Mouse (Mus musculus) forebrain, postnatal 0 days (tissue): ENCODE measurements around the gene Cachd1. TPM values are rescaled to one million over a fixed set of nuclear protein-coding genes. Genes with fewer than 3 reads are reported as not detected.
A peak's percentile ranks its signal among the peaks of the same experiment; 100 is the strongest.

Experiments used
- ATAC-seq: fragments of 200-750 bp; cut with Nextera tagmentation; 2 replicates; pipeline ENCODE4 v1.8.0; 2017; ENCODE audit warnings: mild to moderate bottlenecking, moderate library complexity
- DNase-seq: peaks from one replicate; pipeline ENCODE4 v3.0.0-alpha.2; 2015
- H3K27ac ChIP-seq: fragments of 300-500 bp; sonication (generic); 2 replicates; pipeline ENCODE4 v1.5.1; 2014; ENCODE audit warnings: low read depth, mild to moderate bottlenecking, antibody characterized with exemption, low read length, moderate library complexity, mixed read lengths
- H3K27me3 ChIP-seq: fragments of 300-500 bp; sonication (generic); 2 replicates; pipeline ENCODE4 v1.6.1; 2014; ENCODE audit warnings: mild to moderate bottlenecking, low read length, mixed read lengths; ENCODE audit not compliant: insufficient read depth
- H3K36me3 ChIP-seq: fragments of 300-500 bp; sonication (generic); 2 replicates; pipeline ENCODE4 v1.6.1; 2014; ENCODE audit warnings: mild to moderate bottlenecking, moderate library complexity; ENCODE audit not compliant: insufficient read depth
- H3K4me1 ChIP-seq: fragments of 300-500 bp; sonication (generic); 2 replicates; pipeline ENCODE4 v1.6.1; 2014; ENCODE audit warnings: antibody characterized with exemption; ENCODE audit not compliant: insufficient read depth
- H3K4me2 ChIP-seq: fragments of 300-500 bp; sonication (generic); 2 replicates; pipeline ENCODE4 v1.6.1; 2014; ENCODE audit warnings: low read depth, mild to moderate bottlenecking, moderate library complexity
- H3K4me3 ChIP-seq: fragments of 300-500 bp; sonication (generic); 2 replicates; pipeline ENCODE4 v1.5.1; 2014; ENCODE audit warnings: low read depth, low read length, mixed read lengths
- H3K9ac ChIP-seq: fragments of 300-500 bp; sonication (generic); 2 replicates; pipeline ENCODE4 v1.6.1; 2014; ENCODE audit warnings: mild to moderate bottlenecking
- H3K9me3 ChIP-seq: fragments of 300-500 bp; sonication (generic); 2 replicates; pipeline ENCODE4 v1.6.1; 2016; ENCODE audit warnings: low read length
- CTCF ChIP-seq: sonication (generic); IDR thresholded peaks from 2 replicates; pipeline ENCODE4 v1.5.1; 2016; ENCODE audit warnings: antibody characterized with exemption, control low read depth, low read depth
- WGBS: fragments of 180-500 bp; shearing (Covaris S2); extraction: QIAGEN DNeasy Blood & Tissue Kit; methylation state at CpG from one replicate; pipeline ENCODE4 v1.1.7; 2014; 5-methylcytosine and 5-hydroxymethylcytosine counted together
- polyA plus RNA-seq: library from polyadenylated mRNA; unstranded; fragments of >200 nt; fragmentation: Nextera tagmentation; extraction: Ambion mirVana; gene quantifications from 2 replicates; pipeline ENCODE4 v1.2.1, GENCODE M21; 2015
- total RNA-seq: library from RNA; depleted of rRNA; stranded (reverse); fragments of >200 nt; gene quantifications from 2 replicates; pipeline ENCODE4 v1.2.3, GENCODE M21; 2014

Gene Cachd1
- total and polyA plus RNA-seq, 2 experiments from 2014 or later: 12.9 to 16.9 TPM

- Histone ChIP-seq H3K4me2 (no peak overlapping the region), H3K27me3 (no peaks in the 10 kb centered on the region), H3K36me3 (no peaks in the 10 kb centered on the region), H3K4me3 (no peak overlapping the region), H3K4me1 (no peaks in the 10 kb centered on the region), H3K27ac (no peak overlapping the region), H3K9ac (no peak overlapping the region), H3K9me3 (no peaks in the 10 kb centered on the region)
- 88% methylated on average over 8 of the region's 8 CpGs for WGBS
- no peak for ATAC-seq
- DNase-seq: no peak
- no peak for TF ChIP-seq CTCF
Observed at GRCm38 (mm10) chr4:100755632-100756031, 20.8 kb upstream of the Cachd1 start.

- Histone ChIP-seq H3K27ac (no peak overlapping the region), H3K4me3 (no peak overlapping the region), H3K36me3 (no peaks in the 10 kb centered on the region), H3K9me3 (no peaks in the 10 kb centered on the region), H3K4me2 (no peak overlapping the region), H3K9ac (no peak overlapping the region), H3K4me1 (no peaks in the 10 kb centered on the region), H3K27me3 (no peaks in the 10 kb centered on the region)
- ATAC-seq: no peak
- no peak for TF ChIP-seq CTCF
- DNase-seq: no peak
Observed at GRCm38 (mm10) chr4:100756499-100756898, 20.0 kb upstream of the Cachd1 start.

GRCm38 (mm10) chr4:100758265-100758898 is 18.1 kb upstream of the Cachd1 start:
- Histone ChIP-seq H3K9ac (no peak overlapping the region), H3K4me1 (no peaks in the 10 kb centered on the region), H3K4me2 (no peak overlapping the region), H3K27me3 (no peaks in the 10 kb centered on the region), H3K4me3 (no peak overlapping the region), H3K36me3 (no peaks in the 10 kb centered on the region), H3K9me3 (no peaks in the 10 kb centered on the region), H3K27ac (no peak overlapping the region)
- TF ChIP-seq CTCF: no peak
- DNase-seq: no peak
- WGBS: 72% methylated on average over 6 of the region's 6 CpGs
- ATAC-seq: no peak

- Histone ChIP-seq H3K9me3 (no peaks in the 10 kb centered on the region), H3K36me3 (no peaks in the 10 kb centered on the region), H3K4me1 (no peaks in the 10 kb centered on the region), H3K4me2 (no peak overlapping the region), H3K9ac (no peak overlapping the region), H3K27ac (no peak overlapping the region), H3K27me3 (no peaks in the 10 kb centered on the region), H3K4me3 (no peak overlapping the region)
- 63% methylated on average over 1 of the region's 1 CpGs for WGBS
- DNase-seq (no peak), ATAC-seq (no peak)
- TF ChIP-seq CTCF: no peak
Observed at GRCm38 (mm10) chr4:100759603-100760002, 16.9 kb upstream of the Cachd1 start.

GRCm38 (mm10) chr4:100760416-100760815 is 16.1 kb upstream of the Cachd1 start:
- ATAC-seq (no peak), DNase-seq (no peak)
- no peaks in the 10 kb centered on the region for H3K36me3 ChIP-seq
- no peaks in the 10 kb centered on the region for H3K4me1 ChIP-seq
- no peaks in the 10 kb centered on the region for H3K27me3 ChIP-seq
- no peak overlapping the region for H3K9ac ChIP-seq
- H3K27ac ChIP-seq: no peak overlapping the region
- WGBS: 90% methylated on average over 5 of the region's 5 CpGs
- no peak overlapping the region for H3K4me3 ChIP-seq
- H3K4me2 ChIP-seq: no peak overlapping the region
- TF ChIP-seq CTCF: no peak
- no peaks in the 10 kb centered on the region for H3K9me3 ChIP-seq

GRCm38 (mm10) chr4:100768606-100769005 is 7.9 kb upstream of the Cachd1 start:
- DNase-seq: no peak
- no peaks in the 10 kb centered on the region for H3K9me3 ChIP-seq
- no peaks in the 10 kb centered on the region for H3K27me3 ChIP-seq
- no peak overlapping the region for H3K9ac ChIP-seq
- H3K4me3 ChIP-seq: no peak overlapping the region
- 46% methylated on average over 3 of the region's 3 CpGs for WGBS
- no peak for TF ChIP-seq CTCF
- H3K4me1 ChIP-seq: no peaks in the 10 kb centered on the region
- H3K4me2 ChIP-seq: no peak overlapping the region
- H3K27ac ChIP-seq: no peak overlapping the region
- no peak for ATAC-seq
- no peaks in the 10 kb centered on the region for H3K36me3 ChIP-seq

GRCm38 (mm10) chr4:100776871-100777375 is 448 bp downstream of the Cachd1 start:
- WGBS: 3% methylated on average over 67 of the region's 68 CpGs
- no peaks in the 10 kb centered on the region for H3K27me3 ChIP-seq
- peak overlapping the region; percentile 96 for H3K4me2 ChIP-seq
- peak; percentile 46 for DNase-seq
- peak overlapping the region; percentile 69 for H3K9ac ChIP-seq
- no peaks in the 10 kb centered on the region for H3K9me3 ChIP-seq
- TF ChIP-seq CTCF: no peak
- peak overlapping the region; percentile 60 for H3K4me3 ChIP-seq
- H3K4me1 ChIP-seq: peaks cover 21% of the 10 kb centered on the region; the same call in 1 of the 2 replicates
- H3K36me3 ChIP-seq: no peaks in the 10 kb centered on the region
- H3K27ac ChIP-seq: peak overlapping the region; percentile 78
- ATAC-seq: peak; percentile 55
